Mouse (Mus musculus): ENCODE results near the gene Ssbp3. TPM values are rescaled to one million over a fixed set of nuclear protein-coding genes. Genes with fewer than 3 reads are reported as not detected.

Ssbp3 gene
- polyA plus RNA-seq, 1 experiment from 2014 or later: 81.5 TPM

GRCm38 (mm10) chr4:106966443-106966842 is 55.9 kb downstream of the Ssbp3 start:
- H3K27me3 ChIP-seq (ENCODE audit: control insufficient read depth, insufficient read depth, low read length): no peaks in the 10 kb centered on the region
- no peak overlapping the region for H3K4me3 ChIP-seq (ENCODE audit: low read length)
- H3K9me3 ChIP-seq (ENCODE audit: control insufficient read depth, low read length): no peaks in the 10 kb centered on the region
- peaks cover 7% of the 10 kb centered on the region; the same call in 1 of the 2 replicates for H3K36me3 ChIP-seq (ENCODE audit: control insufficient read depth, insufficient read depth, low read length)
- no peak overlapping the region for H3K9ac ChIP-seq (ENCODE audit: low read depth, low read length)
- WGBS: 66% methylated on average over 3 of the region's 3 CpGs
- ATAC-seq (ENCODE audit: low FRiP score, low TSS enrichment): no peak
- no peak overlapping the region for H3K27ac ChIP-seq (ENCODE audit: low read depth, low read length)
- H3K4me1 ChIP-seq (ENCODE audit: control insufficient read depth, insufficient read depth, low read length): peaks cover 42% of the 10 kb centered on the region; the same call in 1 of the 2 replicates
- H3K4me2 ChIP-seq (replicated peaks; ENCODE audit: low read depth, low read length): no peak overlapping the region

GRCm38 (mm10) chr4:106968910-106969309 is 58.4 kb downstream of the Ssbp3 start:
- H3K36me3 ChIP-seq (ENCODE audit: control insufficient read depth, insufficient read depth, low read length): peaks cover 7% of the 10 kb centered on the region; the same call in 1 of the 2 replicates
- peaks cover 59% of the 10 kb centered on the region for H3K4me1 ChIP-seq (ENCODE audit: control insufficient read depth, insufficient read depth, low read length)
- H3K4me3 ChIP-seq (ENCODE audit: low read length): no peak overlapping the region
- no peak for ATAC-seq (ENCODE audit: low FRiP score, low TSS enrichment)
- H3K27ac ChIP-seq (ENCODE audit: low read depth, low read length): no peak overlapping the region
- H3K27me3 ChIP-seq (ENCODE audit: control insufficient read depth, insufficient read depth, low read length): no peaks in the 10 kb centered on the region
- no peak overlapping the region for H3K9ac ChIP-seq (ENCODE audit: low read depth, low read length)
- H3K4me2 ChIP-seq (replicated peaks; ENCODE audit: low read depth, low read length): no peak overlapping the region
- no peaks in the 10 kb centered on the region for H3K9me3 ChIP-seq (ENCODE audit: control insufficient read depth, low read length)
- 52% methylated on average over 8 of the region's 8 CpGs for WGBS

GRCm38 (mm10) chr4:106970786-106971185 is 60.3 kb downstream of the Ssbp3 start:
- H3K9me3 ChIP-seq (ENCODE audit: control insufficient read depth, low read length): no peaks in the 10 kb centered on the region
- H3K36me3 ChIP-seq (ENCODE audit: control insufficient read depth, insufficient read depth, low read length): peaks cover 7% of the 10 kb centered on the region; the same call in 1 of the 2 replicates
- WGBS: 74% methylated on average over 7 of the region's 7 CpGs
- ATAC-seq (ENCODE audit: low FRiP score, low TSS enrichment): no peak
- no peak overlapping the region for H3K27ac ChIP-seq (ENCODE audit: low read depth, low read length)
- peaks cover 58% of the 10 kb centered on the region for H3K4me1 ChIP-seq (ENCODE audit: control insufficient read depth, insufficient read depth, low read length)
- no peaks in the 10 kb centered on the region for H3K27me3 ChIP-seq (ENCODE audit: control insufficient read depth, insufficient read depth, low read length)
- no peak overlapping the region for H3K4me2 ChIP-seq (replicated peaks; ENCODE audit: low read depth, low read length)
- H3K9ac ChIP-seq (ENCODE audit: low read depth, low read length): no peak overlapping the region
- no peak overlapping the region for H3K4me3 ChIP-seq (ENCODE audit: low read length)

- Histone ChIP-seq H3K4me2 (replicated peaks; ENCODE audit: low read depth, low read length) (no peak overlapping the region), H3K27me3 (ENCODE audit: control insufficient read depth, insufficient read depth, low read length) (no peaks in the 10 kb centered on the region), H3K9me3 (ENCODE audit: control insufficient read depth, low read length) (no peaks in the 10 kb centered on the region), H3K36me3 (ENCODE audit: control insufficient read depth, insufficient read depth, low read length) (no peaks in the 10 kb centered on the region; the same call in 1 of the 2 replicates), H3K4me3 (ENCODE audit: low read length) (no peak overlapping the region), H3K27ac (ENCODE audit: low read depth, low read length) (no peak overlapping the region), H3K4me1 (ENCODE audit: control insufficient read depth, insufficient read depth, low read length) (peaks cover 70% of the 10 kb centered on the region), H3K9ac (ENCODE audit: low read depth, low read length) (no peak overlapping the region)
- WGBS: 88% methylated on average over 4 of the region's 4 CpGs
- no peak for ATAC-seq (ENCODE audit: low FRiP score, low TSS enrichment)
Measured at GRCm38 (mm10) chr4:106972061-106972460, 61.6 kb downstream of the Ssbp3 start.

GRCm38 (mm10) chr4:106972461-106973384 is 62.2 kb downstream of the Ssbp3 start:
- H3K27ac ChIP-seq (ENCODE audit: low read depth, low read length): no peak overlapping the region
- ATAC-seq (ENCODE audit: low FRiP score, low TSS enrichment): peak; percentile 21; the same call in 1 of the 2 replicates
- H3K9me3 ChIP-seq (ENCODE audit: control insufficient read depth, low read length): no peaks in the 10 kb centered on the region
- no peak overlapping the region for H3K4me2 ChIP-seq (replicated peaks; ENCODE audit: low read depth, low read length)
- no peak overlapping the region for H3K9ac ChIP-seq (ENCODE audit: low read depth, low read length)
- H3K4me1 ChIP-seq (ENCODE audit: control insufficient read depth, insufficient read depth, low read length): peaks cover 77% of the 10 kb centered on the region
- H3K4me3 ChIP-seq (ENCODE audit: low read length): no peak overlapping the region
- 45% methylated on average over 15 of the region's 15 CpGs for WGBS
- H3K27me3 ChIP-seq (ENCODE audit: control insufficient read depth, insufficient read depth, low read length): no peaks in the 10 kb centered on the region
- H3K36me3 ChIP-seq (ENCODE audit: control insufficient read depth, insufficient read depth, low read length): no peaks in the 10 kb centered on the region; the same call in 1 of the 2 replicates

GRCm38 (mm10) chr4:106975324-106975723 is 64.8 kb downstream of the Ssbp3 start:
- ATAC-seq (ENCODE audit: low FRiP score, low TSS enrichment): no peak
- 55% methylated on average over 6 of the region's 6 CpGs for WGBS
- no peak overlapping the region for H3K9ac ChIP-seq (ENCODE audit: low read depth, low read length)

GRCm38 (mm10) chr4:106975890-106976289 is 65.4 kb downstream of the Ssbp3 start:
- peaks cover 83% of the 10 kb centered on the region for H3K4me1 ChIP-seq (ENCODE audit: control insufficient read depth, insufficient read depth, low read length)
- H3K4me2 ChIP-seq (replicated peaks; ENCODE audit: low read depth, low read length): no peak overlapping the region
- H3K4me3 ChIP-seq (ENCODE audit: low read length): no peak overlapping the region
- H3K9me3 ChIP-seq (ENCODE audit: control insufficient read depth, low read length): no peaks in the 10 kb centered on the region
- ATAC-seq (ENCODE audit: low FRiP score, low TSS enrichment): no peak
- H3K9ac ChIP-seq (ENCODE audit: low read depth, low read length): no peak overlapping the region
- no peaks in the 10 kb centered on the region for H3K27me3 ChIP-seq (ENCODE audit: control insufficient read depth, insufficient read depth, low read length)
- no peak overlapping the region for H3K27ac ChIP-seq (ENCODE audit: low read depth, low read length)
- H3K36me3 ChIP-seq (ENCODE audit: control insufficient read depth, insufficient read depth, low read length): 0 out of 2 replicates have a peak, but pooled peaks cover 2% of the 10 kb centered on the region
- 43% methylated on average over 4 of the region's 4 CpGs for WGBS

More at GRCm38 (mm10) chr4:106975324-106975723, 64.8 kb downstream of the Ssbp3 start:
- H3K27ac ChIP-seq (ENCODE audit: low read depth, low read length): no peak overlapping the region
- no peaks in the 10 kb centered on the region for H3K27me3 ChIP-seq (ENCODE audit: control insufficient read depth, insufficient read depth, low read length)
- H3K4me2 ChIP-seq (replicated peaks; ENCODE audit: low read depth, low read length): no peak overlapping the region
- 0 out of 2 replicates have a peak, but pooled peaks cover 2% of the 10 kb centered on the region for H3K36me3 ChIP-seq (ENCODE audit: control insufficient read depth, insufficient read depth, low read length)
- H3K4me3 ChIP-seq (ENCODE audit: low read length): no peak overlapping the region
- no peaks in the 10 kb centered on the region for H3K9me3 ChIP-seq (ENCODE audit: control insufficient read depth, low read length)
- H3K4me1 ChIP-seq (ENCODE audit: control insufficient read depth, insufficient read depth, low read length): peaks cover 83% of the 10 kb centered on the region

GRCm38 (mm10) chr4:106976576-106976975 is 66.1 kb downstream of the Ssbp3 start:
- H3K4me1 ChIP-seq (ENCODE audit: control insufficient read depth, insufficient read depth, low read length): peaks cover 86% of the 10 kb centered on the region
- H3K36me3 ChIP-seq (ENCODE audit: control insufficient read depth, insufficient read depth, low read length): 0 out of 2 replicates have a peak, but pooled peaks cover 2% of the 10 kb centered on the region
- H3K27me3 ChIP-seq (ENCODE audit: control insufficient read depth, insufficient read depth, low read length): no peaks in the 10 kb centered on the region
- H3K4me3 ChIP-seq (ENCODE audit: low read length): no peak overlapping the region
- no peaks in the 10 kb centered on the region for H3K9me3 ChIP-seq (ENCODE audit: control insufficient read depth, low read length)
- 58% methylated on average over 2 of the region's 2 CpGs for WGBS
- no peak overlapping the region for H3K4me2 ChIP-seq (replicated peaks; ENCODE audit: low read depth, low read length)
- H3K9ac ChIP-seq (ENCODE audit: low read depth, low read length): no peak overlapping the region
- no peak for ATAC-seq (ENCODE audit: low FRiP score, low TSS enrichment)
- peak overlapping the region; percentile 85; the same call in 1 of the 2 replicates for H3K27ac ChIP-seq (ENCODE audit: low read depth, low read length)

GRCm38 (mm10) chr4:106977218-106977651 is 66.7 kb downstream of the Ssbp3 start:
- no peak overlapping the region for H3K4me2 ChIP-seq (replicated peaks; ENCODE audit: low read depth, low read length)
- H3K36me3 ChIP-seq (ENCODE audit: control insufficient read depth, insufficient read depth, low read length): 0 out of 2 replicates have a peak, but pooled peaks cover 2% of the 10 kb centered on the region
- no peaks in the 10 kb centered on the region for H3K27me3 ChIP-seq (ENCODE audit: control insufficient read depth, insufficient read depth, low read length)
- H3K9ac ChIP-seq (ENCODE audit: low read depth, low read length): no peak overlapping the region
- H3K9me3 ChIP-seq (ENCODE audit: control insufficient read depth, low read length): no peaks in the 10 kb centered on the region
- H3K27ac ChIP-seq (ENCODE audit: low read depth, low read length): peak overlapping the region; percentile 85
- no peak overlapping the region for H3K4me3 ChIP-seq (ENCODE audit: low read length)
- ATAC-seq (ENCODE audit: low FRiP score, low TSS enrichment): no peak
- H3K4me1 ChIP-seq (ENCODE audit: control insufficient read depth, insufficient read depth, low read length): peaks cover 86% of the 10 kb centered on the region
- 1% methylated on average over 6 of the region's 6 CpGs for WGBS
